Mouse (Mus musculus): ENCODE measurements around the gene Dlx5.

DNA sequence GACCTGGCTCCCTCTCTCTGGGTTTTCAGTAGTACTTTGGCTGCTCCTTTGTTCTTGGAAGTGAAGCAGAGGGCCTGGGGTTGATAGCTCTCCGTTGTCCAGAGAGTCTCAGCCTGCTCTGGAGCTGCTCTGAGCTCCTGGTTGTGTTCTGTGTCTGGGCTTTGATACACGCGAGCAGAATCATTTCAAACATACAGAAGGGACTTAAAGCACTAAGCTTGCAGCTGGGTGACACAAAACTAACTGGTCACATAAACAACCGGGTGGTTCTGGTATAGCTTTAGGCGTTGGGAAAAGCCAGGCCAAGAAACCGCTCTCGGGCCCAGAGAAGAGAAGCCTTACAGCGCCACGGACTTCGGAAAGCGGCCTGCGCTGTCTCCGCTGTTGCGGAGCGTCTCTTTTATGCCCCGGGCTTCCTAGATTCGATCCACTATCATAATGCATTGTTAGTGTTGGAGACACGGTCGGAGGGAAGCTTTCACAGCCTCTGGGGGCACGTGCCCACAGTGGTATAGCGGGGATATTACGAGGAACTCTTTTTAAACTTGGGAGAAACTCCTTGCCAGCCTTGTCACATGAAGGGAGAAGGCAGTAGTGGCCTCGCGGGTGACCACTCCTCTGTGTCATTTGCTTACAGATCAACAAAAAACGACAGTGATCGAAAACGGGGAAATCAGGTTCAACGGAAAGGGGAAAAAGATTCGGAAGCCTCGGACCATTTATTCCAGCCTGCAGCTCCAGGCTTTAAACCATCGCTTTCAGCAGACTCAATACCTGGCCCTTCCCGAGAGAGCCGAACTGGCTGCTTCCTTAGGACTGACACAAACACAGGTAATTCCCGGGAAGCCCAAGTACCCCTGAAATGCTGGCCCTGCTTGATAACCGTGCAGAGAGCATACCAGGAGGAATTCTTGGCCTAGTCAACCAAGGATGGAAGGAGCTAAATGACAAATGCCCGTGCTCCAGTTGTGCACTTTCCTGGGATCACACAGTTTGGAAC, 17.1 kb downstream of the Dlx5 start:
- TF ChIP-seq CTCF (IDR thresholded peaks at IDR 0.05; ENCODE audit: borderline replicate concordance, insufficient read depth, low read depth, low read length), result no peak
- no peak for TF ChIP-seq POLR2A (IDR thresholded peaks at IDR 0.05; ENCODE audit: borderline replicate concordance, insufficient read depth, low read length)

Data from cerebellum, adult 2 months (tissue).